Mouse (Mus musculus) kidney, postnatal 0 days (tissue): ENCODE data around the gene Usp9x. TPM values are rescaled to one million over a fixed set of nuclear protein-coding genes. Genes with fewer than 3 reads are reported as not detected.

Experiments used
- ATAC-seq: fragments of 200-750 bp; cut with Nextera tagmentation; replicated peaks from 2 replicates; pipeline ENCODE4 v1.8.0; 2017; ENCODE audit warnings: low read depth, moderate number of reproducible peaks, moderate TSS enrichment, moderate library complexity; ENCODE audit not compliant: low FRiP score
- DNase-seq: peaks from one replicate; pipeline ENCODE4 v3.0.0-alpha.2; 2016; ENCODE audit warnings: low spot score
- H3K27ac ChIP-seq: fragments of 300-500 bp; sonication (generic); 2 replicates; pipeline ENCODE4 v1.5.1; 2014; ENCODE audit warnings: mild to moderate bottlenecking
- H3K27me3 ChIP-seq: fragments of 300-500 bp; sonication (generic); 2 replicates; pipeline ENCODE4 v1.6.1; 2014; ENCODE audit warnings: low read length, mixed read lengths; ENCODE audit not compliant: insufficient read depth
- H3K36me3 ChIP-seq: fragments of 300-500 bp; sonication (generic); 2 replicates; pipeline ENCODE4 v1.6.1; 2014; ENCODE audit warnings: low read length, mixed read lengths; ENCODE audit not compliant: insufficient read depth
- H3K4me1 ChIP-seq: fragments of 300-500 bp; sonication (generic); replicated peaks from 2 replicates; pipeline ENCODE4 v1.6.1; 2014; ENCODE audit warnings: antibody characterized with exemption, low read length, mixed read lengths; ENCODE audit not compliant: insufficient read depth
- H3K4me2 ChIP-seq: fragments of 300-500 bp; sonication (generic); 2 replicates; pipeline ENCODE4 v1.6.1; 2014; ENCODE audit warnings: mild to moderate bottlenecking, low read length, moderate library complexity, mixed read lengths
- H3K4me3 ChIP-seq: fragments of 300-500 bp; sonication (generic); replicated peaks from 2 replicates; pipeline ENCODE4 v1.5.1; 2014; ENCODE audit warnings: low read depth, low read length
- H3K9ac ChIP-seq: fragments of 300-500 bp; sonication (generic); 2 replicates; pipeline ENCODE4 v1.6.1; 2014; ENCODE audit warnings: low read depth, low read length
- H3K9me3 ChIP-seq: fragments of 300-500 bp; sonication (generic); replicated peaks from 2 replicates; pipeline ENCODE4 v1.6.1; 2016; ENCODE audit warnings: low read length, inconsistent platforms, mixed read lengths
- CTCF ChIP-seq: IDR thresholded peaks from 2 replicates; pipeline ENCODE4 v1.5.1; 2016; ENCODE audit warnings: antibody characterized with exemption, low read depth, mild to moderate bottlenecking, moderate library complexity
- WGBS: fragments of 180-500 bp; shearing (Covaris S2); extraction: QIAGEN DNeasy Blood & Tissue Kit; methylation state at CpG from one replicate; pipeline ENCODE4 v1.1.7; 2014; 5-methylcytosine and 5-hydroxymethylcytosine counted together
- polyA plus RNA-seq: library from polyadenylated mRNA; unstranded; fragments of >200 nt; fragmentation: Nextera tagmentation; extraction: Ambion mirVana; gene quantifications from 2 replicates; pipeline ENCODE4 v1.2.1, GENCODE M21; 2015

The Usp9x gene
- polyA plus RNA-seq, 1 experiment from 2014 or later, result 23.8 TPM

GRCm38 (mm10) chrX:13071776-13072460 is 620 bp downstream of the Usp9x start:
- TF ChIP-seq CTCF, result no peak
- ATAC-seq (peak; percentile 47), DNase-seq (peak; percentile 72)
- H3K9me3 ChIP-seq, result no peaks in the 10 kb centered on the region
- no peaks in the 10 kb centered on the region for H3K27me3 ChIP-seq
- peak overlapping the region; percentile 96 for H3K27ac ChIP-seq
- H3K9ac ChIP-seq, result peak overlapping the region; percentile 87
- peak overlapping the region; percentile 73 for H3K4me3 ChIP-seq
- H3K36me3 ChIP-seq, result no peaks in the 10 kb centered on the region
- H3K4me1 ChIP-seq, result no peaks in the 10 kb centered on the region
- H3K4me2 ChIP-seq, result peak overlapping the region; percentile 54
- 26% methylated on average over 54 of the region's 67 CpGs for WGBS

GRCm38 (mm10) chrX:13072461-13072982 is 1.2 kb downstream of the Usp9x start:
- Histone ChIP-seq H3K4me2 (peak overlapping the region; percentile 54), H3K4me1 (no peaks in the 10 kb centered on the region), H3K9ac (peak overlapping the region; percentile 87), H3K9me3 (no peaks in the 10 kb centered on the region), H3K4me3 (peak overlapping the region; percentile 73), H3K27me3 (no peaks in the 10 kb centered on the region), H3K27ac (peak overlapping the region; percentile 96), H3K36me3 (no peaks in the 10 kb centered on the region)
- TF ChIP-seq CTCF, result no peak
- ATAC-seq, result peak; percentile 38
- DNase-seq, result peak; percentile 74
- WGBS, result 25% methylated on average over 52 of the region's 73 CpGs

DNA sequence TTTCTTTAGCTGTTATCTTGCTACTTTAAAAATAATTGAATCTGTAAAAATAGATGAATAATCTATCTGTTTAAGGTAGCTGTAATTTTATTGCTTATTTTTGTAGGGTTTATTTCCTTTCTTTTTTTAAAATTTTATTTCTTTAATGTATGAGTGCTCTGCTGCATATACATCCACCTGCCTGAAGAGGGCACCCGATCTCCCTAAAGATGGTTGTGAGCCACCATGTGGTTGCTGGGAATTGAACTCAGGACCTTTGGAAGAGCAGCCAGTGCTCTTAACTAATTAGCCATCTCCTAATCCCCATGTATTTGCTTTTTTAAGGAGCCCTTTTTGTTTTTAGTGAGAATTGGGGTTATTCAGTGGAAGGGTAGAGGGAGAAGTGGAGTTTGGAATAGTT is 14.3 kb downstream of the Usp9x start:
- Histone ChIP-seq H3K4me3 (no peak overlapping the region), H3K27ac (no peak overlapping the region), H3K9ac (no peak overlapping the region), H3K9me3 (no peaks in the 10 kb centered on the region), H3K4me2 (no peak overlapping the region), H3K36me3 (no peaks in the 10 kb centered on the region), H3K27me3 (no peaks in the 10 kb centered on the region), H3K4me1 (no peaks in the 10 kb centered on the region)
- peak; percentile 14; the same call in 1 of the 2 replicates for TF ChIP-seq CTCF
- 79% methylated on average over 1 of the region's 1 CpGs for WGBS
- DNase-seq (no peak), ATAC-seq (no peak)

- ATAC-seq (no peak), DNase-seq (no peak)
- H3K36me3 ChIP-seq, result no peaks in the 10 kb centered on the region
- H3K27ac ChIP-seq, result no peak overlapping the region
- no peak overlapping the region for H3K4me3 ChIP-seq
- WGBS, result 75% methylated on average over 1 of the region's 1 CpGs
- no peak for TF ChIP-seq CTCF
- H3K27me3 ChIP-seq, result no peaks in the 10 kb centered on the region
- no peaks in the 10 kb centered on the region for H3K4me1 ChIP-seq
- no peak overlapping the region for H3K4me2 ChIP-seq
- no peak overlapping the region for H3K9ac ChIP-seq
- no peaks in the 10 kb centered on the region for H3K9me3 ChIP-seq
Measured at GRCm38 (mm10) chrX:13096985-13097384, 25.7 kb downstream of the Usp9x start.

GRCm38 (mm10) chrX:13206514-13206913 is 135.2 kb downstream of the Usp9x start:
- no peaks in the 10 kb centered on the region for H3K36me3 ChIP-seq
- no peak for TF ChIP-seq CTCF
- ATAC-seq (no peak), DNase-seq (no peak)
- no peaks in the 10 kb centered on the region for H3K9me3 ChIP-seq
- no peak overlapping the region for H3K4me3 ChIP-seq
- H3K27ac ChIP-seq, result no peak overlapping the region
- 38% methylated on average over 7 of the region's 7 CpGs for WGBS
- no peaks in the 10 kb centered on the region for H3K4me1 ChIP-seq
- H3K4me2 ChIP-seq, result no peak overlapping the region
- H3K9ac ChIP-seq, result no peak overlapping the region
- H3K27me3 ChIP-seq, result no peaks in the 10 kb centered on the region

DNA sequence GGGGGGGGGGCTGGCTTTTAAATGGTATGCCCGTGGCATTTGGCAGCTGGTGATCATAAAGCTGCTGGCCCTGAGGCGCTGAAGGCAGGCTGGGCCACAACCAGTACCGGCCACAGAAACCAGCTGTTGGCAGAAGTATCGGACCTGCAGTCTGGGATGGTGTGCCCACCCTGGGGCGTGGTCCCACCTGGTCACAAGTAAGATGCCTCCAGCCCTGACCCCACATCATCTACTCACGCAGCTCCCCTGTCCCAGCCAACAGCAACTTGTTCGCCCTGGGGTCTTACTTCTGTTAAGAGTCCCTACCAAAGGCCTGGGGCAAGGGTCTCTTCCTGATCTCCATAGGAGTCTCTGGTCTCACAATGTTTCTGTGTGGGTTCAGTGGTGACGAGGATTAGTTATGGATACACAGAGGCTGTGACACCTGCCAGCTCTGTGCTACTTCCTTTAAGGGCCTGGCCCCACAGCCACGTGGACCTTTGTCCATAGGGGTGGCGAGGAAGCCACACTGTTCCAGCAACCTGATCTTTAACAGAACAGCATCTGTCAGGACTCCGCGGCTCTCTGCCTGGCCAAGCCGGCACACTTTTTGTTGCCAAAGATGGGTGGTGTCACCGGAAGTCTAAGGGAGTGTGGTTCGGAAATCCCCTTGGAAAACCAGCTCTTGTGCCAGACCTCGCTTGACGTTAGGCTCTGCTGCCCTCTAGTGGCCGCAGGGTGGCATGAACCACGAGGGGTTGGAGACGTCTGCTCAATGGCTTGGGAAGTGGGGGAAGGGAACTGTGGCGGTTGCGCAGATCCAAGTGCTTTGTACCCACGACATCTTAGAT is 136.4 kb downstream of the Usp9x start:
- H3K27me3 ChIP-seq, result no peaks in the 10 kb centered on the region
- no peaks in the 10 kb centered on the region for H3K4me1 ChIP-seq
- H3K9me3 ChIP-seq, result no peaks in the 10 kb centered on the region
- peak; percentile 87 for DNase-seq
- H3K27ac ChIP-seq, result no peak overlapping the region
- H3K36me3 ChIP-seq, result no peaks in the 10 kb centered on the region
- no peak overlapping the region for H3K9ac ChIP-seq
- TF ChIP-seq CTCF, result peak; percentile 96
- peak overlapping the region; percentile 47 for H3K4me2 ChIP-seq
- ATAC-seq, result peak; percentile 85
- 0 out of 2 replicates have a peak overlapping the region, but pooled peaks have one; percentile 16 for H3K4me3 ChIP-seq
- WGBS, result 28% methylated on average over 23 of the region's 23 CpGs
